Mouse (Mus musculus) bone marrow, adult 2 months (tissue): Measurements from ENCODE around the gene Olfr609.
"Not testable (repeated sequence)": the region's sequence is repeated elsewhere in the genome, so short reads cannot be mapped to it uniquely, and the experiment has no call there.

Experiments
- CTCF ChIP-seq: fragments of 200-500 bp; IDR thresholded peaks from 2 replicates; pipeline ENCODE4 v1.5.1; 2011; ENCODE audit warnings: low read length, control low read depth; ENCODE audit not compliant: control insufficient read depth, insufficient read depth
- POLR2A ChIP-seq: fragments of 200-500 bp; IDR thresholded peaks from 2 replicates; pipeline ENCODE4 v1.6.1; 2011; ENCODE audit warnings: low read depth, mild to moderate bottlenecking, control low read depth, low read length, borderline replicate concordance; ENCODE audit not compliant: control insufficient read depth

GRCm38 (mm10) chr7:103542617-103543016, 44.8 kb upstream of the Olfr609 start, which contains the start of gene Olfr612:
- not testable (repeated sequence) for TF ChIP-seq CTCF, POLR2A
